ENCODE assay signal across 17 mouse cellular contexts in the genomic region with DNA sequence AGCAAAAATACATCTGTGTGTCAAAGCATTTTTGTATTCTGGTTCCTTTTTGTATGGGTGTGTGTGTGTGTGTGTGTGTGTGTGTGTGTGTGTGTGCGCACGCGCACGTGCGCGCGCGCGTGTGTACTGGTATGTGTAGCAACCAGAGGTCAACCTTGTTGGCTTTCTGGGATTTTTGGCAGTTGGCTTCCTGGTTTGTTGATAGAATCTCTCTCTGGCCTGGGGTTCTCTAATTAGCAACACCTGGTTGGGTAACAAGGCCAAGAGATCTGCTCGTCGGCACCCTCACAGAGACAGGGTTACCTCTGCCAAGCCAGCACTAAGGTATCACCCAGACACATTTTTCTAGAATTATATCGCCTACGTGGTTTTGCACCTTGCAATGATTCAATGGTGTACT. TPM values are rescaled to one million over a fixed set of nuclear protein-coding genes. Genes with fewer than 3 reads are reported as not detected.
"Had no signal": no experiment of that assay in that cellular context is flagged by ENCODE, and none has a peak within 500 bp of the region (broad histone marks: within the 10 kb centered on the region; RNA-seq: fewer than 3 reads in every experiment).

No protein-coding gene starts in this region.

- H3K9ac ChIP-seq: limb, embryonic 13.5 days; midbrain, embryonic 13.5 days; neural tube, embryonic 15.5 days had no signal

- DNase-seq: kidney, postnatal 10 days; left cerebral cortex, postnatal 4 days; thymus, adult 18-20 months had no signal

- H3K36me3 ChIP-seq: limb, embryonic 13.5 days; midbrain, embryonic 13.5 days; neural tube, embryonic 15.5 days had no signal

- H3K27ac ChIP-seq: limb, embryonic 13.5 days; midbrain, embryonic 13.5 days; neural tube, embryonic 15.5 days had no signal

- ATAC-seq: intestine, embryonic 16.5 days had no signal

- H3K4me3 ChIP-seq: limb, embryonic 13.5 days; midbrain, embryonic 13.5 days; myocyte; neural tube, embryonic 15.5 days had no signal

- H3K9me3 ChIP-seq: limb, embryonic 13.5 days; midbrain, embryonic 13.5 days; neural tube, embryonic 15.5 days had no signal

- H3K4me2 ChIP-seq: limb, embryonic 13.5 days; midbrain, embryonic 13.5 days; neural tube, embryonic 15.5 days had no signal

RNA-seq across cellular contexts. Expression of a gene that starts 32.0 kb away (rescaled TPM):
- total RNA-seq: layer of hippocampus, postnatal 14 days; left cerebral cortex, adult 18-20 months; left cerebral cortex, postnatal 10 days; left cerebral cortex, postnatal 4 days; megakaryocyte progenitor cell, adult 5-6 weeks had no signal
- polyA plus RNA-seq: intestine, embryonic 16.5 days; kidney, embryonic 14.5 days; large intestine, adult 2 months; limb, embryonic 13.5 days; lung, embryonic 16.5 days; midbrain, embryonic 13.5 days; myocyte; neural tube, embryonic 11.5 days; neural tube, embryonic 15.5 days; stomach, embryonic 14.5 days had no signal
